Mouse (Mus musculus) kidney, adult 2 months (tissue): ENCODE measurements around the gene Adcy7.

Experiments used
- CTCF ChIP-seq: fragments of 200-500 bp; conservative IDR thresholded peaks from 2 replicates; pipeline ENCODE4 v1.5.1; 2011; ENCODE audit warnings: low read depth, mild to moderate bottlenecking, control low read depth, low read length, moderate library complexity, mixed read lengths; ENCODE audit not compliant: insufficient read depth, insufficient read length
- POLR2A ChIP-seq: fragments of 200-500 bp; IDR thresholded peaks from one replicate; pipeline ENCODE4 v1.6.1; 2011; ENCODE audit warnings: low read depth, low read length, control low read depth

GRCm38 (mm10) chr8:88371522-88371921 is 99.3 kb downstream of the Adcy7 start:
- TF ChIP-seq CTCF, result no peak
- TF ChIP-seq POLR2A, result no peak
